Mouse (Mus musculus): ENCODE results near the gene Vasp.

Vasp gene

DNA sequence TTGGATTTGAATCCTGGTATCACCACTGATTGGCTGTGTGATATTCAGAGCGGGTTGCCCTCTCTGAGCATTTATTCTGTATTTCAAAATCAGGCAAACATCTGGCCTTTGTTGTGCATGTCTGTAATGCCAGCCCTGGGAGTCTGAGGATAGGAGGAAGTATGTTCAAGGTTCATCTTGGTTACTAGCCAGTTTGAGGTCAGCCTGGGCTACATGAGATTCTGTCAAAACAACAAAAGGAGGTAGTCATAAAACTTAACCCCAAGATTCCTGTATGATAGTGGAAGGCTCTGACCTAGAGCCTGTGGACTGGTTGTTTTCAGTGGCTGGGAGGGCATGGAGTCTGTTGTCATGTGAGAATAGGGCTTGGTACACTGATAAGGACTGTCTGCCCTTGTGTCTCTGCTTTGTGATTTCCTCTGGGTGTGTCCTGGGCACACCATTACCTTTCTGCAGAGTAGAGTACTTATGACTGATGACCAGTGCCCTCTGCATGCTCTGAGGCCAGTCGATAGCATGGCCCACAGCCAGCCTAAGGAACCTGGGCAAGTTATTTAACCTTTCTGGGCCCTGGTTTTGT, 36.4 kb downstream of the Vasp start:
- no peak for DNase-seq (ENCODE audit: low spot score)

DNA sequence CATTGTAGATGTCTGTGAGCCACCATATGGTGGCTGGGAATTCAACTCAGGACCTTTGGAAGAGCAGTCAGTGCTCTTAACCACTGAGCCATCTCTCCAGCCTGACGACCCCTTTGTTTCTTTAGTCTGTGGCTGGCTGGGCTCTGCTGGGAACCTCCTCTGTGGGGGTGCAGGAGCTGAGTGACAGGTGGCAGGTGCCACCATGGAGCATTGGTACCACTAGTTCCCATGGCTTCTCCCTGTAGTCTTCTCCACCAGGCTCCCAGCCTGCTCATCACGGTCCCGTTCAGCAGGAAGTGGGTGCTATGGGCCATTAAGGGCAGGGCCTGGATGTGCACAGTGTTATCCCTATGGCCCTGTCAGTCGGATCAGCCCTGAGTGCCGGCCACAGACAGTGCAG, 37.0 kb downstream of the Vasp start:
- DNase-seq (ENCODE audit: low spot score) = no peak

DNA sequence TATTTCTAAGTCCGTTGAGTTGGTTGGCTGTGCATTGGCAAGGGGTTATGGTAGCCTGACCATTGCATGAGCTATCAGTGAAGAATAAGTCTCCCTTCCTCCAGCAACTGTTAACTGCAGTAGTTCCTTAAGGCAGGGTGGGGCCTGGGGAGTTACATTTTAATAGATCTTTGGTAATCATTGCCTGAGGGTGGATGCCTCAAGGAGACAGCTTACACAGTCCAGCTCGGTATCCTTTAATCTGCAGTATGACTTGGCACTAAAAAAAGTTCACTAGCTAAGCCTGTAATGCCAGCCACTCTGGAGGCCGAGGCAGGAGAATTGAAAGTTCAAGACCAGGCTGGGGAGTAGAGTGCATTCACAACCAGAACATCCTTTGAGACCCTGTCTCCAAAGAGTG, 39.8 kb downstream of the Vasp start:
- DNase-seq (ENCODE audit: low spot score) = no peak

DNA sequence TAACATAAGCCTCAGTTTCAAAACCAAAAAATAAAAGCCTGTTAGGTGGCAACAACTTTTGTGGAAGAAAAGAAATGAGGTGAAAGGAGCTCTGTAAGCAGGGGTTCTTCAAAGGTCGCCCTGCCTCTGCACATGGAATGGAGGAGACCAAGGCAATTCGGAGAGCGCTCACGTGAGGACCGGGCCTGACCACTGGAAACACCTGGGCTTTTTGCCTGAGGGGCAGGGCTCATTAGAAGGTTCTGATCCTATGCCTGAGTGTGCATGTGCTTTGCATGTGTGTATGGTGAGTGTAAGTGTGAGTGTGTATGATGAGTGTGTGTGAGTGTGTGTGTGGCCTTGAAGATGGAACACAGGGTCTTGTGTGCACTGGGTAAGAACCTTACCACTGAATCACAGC, 40.7 kb downstream of the Vasp start:
- DNase-seq (ENCODE audit: low spot score) = no peak

DNA sequence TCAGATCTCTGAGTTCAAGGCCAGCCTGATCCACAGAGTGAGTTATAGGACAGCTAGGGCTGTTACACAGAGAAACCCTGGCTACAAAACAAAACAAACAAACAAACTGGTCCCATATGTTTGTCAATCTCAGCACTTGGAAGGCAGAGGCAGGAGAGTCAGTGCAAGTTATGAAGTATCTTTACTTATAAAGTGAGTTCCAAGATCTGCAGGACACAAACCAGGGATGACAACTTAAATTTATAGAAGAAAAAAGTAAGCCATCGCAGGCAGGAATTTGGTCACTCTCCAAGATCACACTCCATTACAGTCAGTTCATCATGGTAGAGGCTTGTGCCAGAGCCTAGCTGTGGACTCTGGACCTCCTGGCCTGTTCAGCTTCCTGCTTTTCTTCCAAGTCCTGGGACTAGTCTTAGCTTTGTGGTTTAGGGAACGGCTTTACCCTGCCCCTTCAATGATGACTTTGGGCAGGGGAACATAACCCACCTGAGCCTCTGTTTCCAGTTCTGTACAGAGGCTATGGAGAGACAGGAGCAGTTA, 41.5 kb downstream of the Vasp start:
- no peak for DNase-seq (ENCODE audit: low spot score)

DNA sequence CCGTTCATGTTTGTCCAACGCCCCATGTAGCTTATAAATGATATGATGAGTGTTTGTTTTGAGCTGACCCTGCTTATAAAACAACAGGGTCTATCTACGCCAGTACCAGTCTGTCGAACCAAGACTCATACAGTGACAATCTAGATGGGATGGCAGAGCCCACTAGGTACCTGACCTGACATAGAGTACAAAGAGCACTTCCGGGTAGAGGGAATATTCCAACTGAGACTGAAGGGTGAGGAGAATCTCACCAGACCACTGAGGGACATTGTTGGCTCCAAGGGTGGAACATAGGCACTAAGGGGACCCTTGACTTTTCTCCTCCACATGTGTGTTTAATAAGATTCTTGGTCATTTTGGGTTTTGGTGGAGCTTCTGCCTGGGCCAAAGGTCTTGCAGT, 42.2 kb downstream of the Vasp start:
- DNase-seq (ENCODE audit: low spot score) = no peak

DNA sequence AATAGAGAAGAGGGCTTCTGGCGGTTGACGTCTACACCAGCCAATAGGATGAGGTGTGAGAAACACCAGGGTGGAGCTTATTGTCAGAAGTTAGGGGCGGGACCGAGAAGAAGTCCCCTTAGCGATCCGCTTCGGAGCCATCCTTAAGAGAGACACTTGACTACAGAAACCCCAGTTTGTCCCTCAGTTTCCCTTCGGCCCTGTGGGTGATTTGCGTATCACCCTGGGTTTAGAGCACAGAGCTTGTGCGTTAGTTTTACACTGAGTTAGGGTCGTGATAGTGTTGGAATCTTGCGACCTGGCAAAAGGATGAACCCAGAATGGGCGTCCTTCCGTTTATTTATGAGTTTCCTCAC, 42.8 kb downstream of the Vasp start:
- no peak for DNase-seq (ENCODE audit: low spot score)

DNA sequence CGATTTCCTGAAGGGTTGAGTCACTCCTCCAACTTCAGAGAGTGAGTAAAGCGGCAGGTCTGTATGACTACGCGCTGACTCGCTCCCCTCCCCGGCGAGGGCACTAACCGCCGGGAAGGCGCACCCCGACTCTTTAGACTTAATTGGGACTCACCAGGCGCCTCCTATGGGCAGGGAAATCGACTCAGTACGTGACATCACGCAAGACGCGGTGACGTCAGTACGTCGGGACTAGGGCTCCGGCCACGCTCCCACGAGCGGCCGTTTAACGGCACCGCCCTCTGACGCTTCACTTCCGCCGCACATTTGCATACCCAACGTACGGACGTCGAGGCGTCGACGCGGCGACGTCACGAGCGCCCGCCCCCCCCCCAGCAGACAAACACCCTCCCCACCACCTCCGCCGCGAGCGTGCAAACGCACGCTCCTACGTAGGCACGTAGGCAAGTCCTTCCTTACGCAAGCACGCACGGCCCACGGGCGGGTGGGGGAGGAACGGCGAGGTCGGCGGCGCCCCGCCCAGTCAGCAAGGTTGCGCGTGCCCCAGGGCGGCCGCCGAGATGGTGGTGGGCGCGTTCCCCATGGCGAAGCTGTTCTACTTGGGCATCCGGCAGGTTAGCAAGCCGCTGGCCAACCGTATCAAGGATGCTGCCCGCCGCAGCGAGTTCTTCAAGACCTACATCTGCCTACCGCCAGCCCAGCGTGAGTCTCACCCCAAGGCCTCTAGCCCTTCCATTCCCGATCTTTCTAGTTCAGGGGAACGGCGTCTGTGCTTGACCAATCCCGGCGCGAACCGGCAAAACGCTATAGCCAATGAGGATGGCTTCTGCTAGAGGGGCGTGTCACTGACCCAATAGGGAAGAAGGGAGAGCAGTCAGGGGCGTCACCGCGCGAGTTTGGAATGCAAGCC, 43.5 kb downstream of the Vasp start, which contains the start of gene Opa3:
Gene Opa3 (plus strand): TSS at position 452 of the 910 bp plus-strand sequence.
- DNase-seq (ENCODE audit: low spot score) = peak; percentile 98

DNA sequence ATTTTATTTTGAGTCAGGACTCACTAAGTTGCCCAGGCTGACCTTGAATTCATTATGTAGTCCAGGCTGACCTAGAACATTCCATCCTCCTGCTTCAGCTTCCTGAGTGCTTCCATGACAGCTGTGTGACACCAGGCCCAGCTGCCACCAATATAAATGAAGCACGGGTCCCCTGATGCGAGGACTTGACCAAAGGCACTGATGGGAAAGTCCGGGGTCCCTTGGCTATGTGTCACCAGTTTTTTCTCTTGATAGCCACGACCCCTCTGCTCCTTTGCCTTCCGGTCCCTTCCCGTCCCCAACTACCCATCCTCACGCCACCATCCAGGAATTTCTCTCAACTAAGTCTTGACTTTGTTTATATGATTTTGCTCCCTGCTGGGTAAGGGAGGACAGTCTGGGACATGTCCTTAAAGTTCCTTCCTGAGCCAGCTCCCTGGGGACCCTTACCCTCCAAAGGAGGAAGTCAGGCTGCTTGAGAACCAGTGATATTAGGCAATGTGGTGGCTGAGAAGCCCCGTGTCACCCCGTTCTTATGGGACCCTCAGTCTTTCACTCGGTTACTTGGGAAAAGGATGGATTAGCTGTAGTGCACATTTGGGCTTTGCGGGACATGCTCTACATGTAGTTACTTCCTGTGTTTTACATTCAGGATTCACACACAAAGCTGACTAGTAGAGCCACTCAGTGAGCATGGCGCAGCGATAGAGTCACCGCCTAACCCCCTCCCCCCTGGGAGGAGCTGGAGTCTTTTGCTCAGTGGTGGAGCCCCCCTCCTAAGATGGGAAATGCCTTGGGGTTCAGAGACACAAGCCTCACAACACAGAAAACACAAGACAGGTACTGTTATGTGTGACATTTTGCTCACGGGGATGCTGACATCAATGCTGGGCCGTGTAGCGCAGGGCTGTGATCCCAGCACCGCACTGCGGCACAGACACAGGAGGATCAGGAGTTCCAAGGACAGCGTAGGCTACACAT, 44.5 kb downstream of the Vasp start:
- DNase-seq (ENCODE audit: low spot score) = peak; percentile 39

DNA sequence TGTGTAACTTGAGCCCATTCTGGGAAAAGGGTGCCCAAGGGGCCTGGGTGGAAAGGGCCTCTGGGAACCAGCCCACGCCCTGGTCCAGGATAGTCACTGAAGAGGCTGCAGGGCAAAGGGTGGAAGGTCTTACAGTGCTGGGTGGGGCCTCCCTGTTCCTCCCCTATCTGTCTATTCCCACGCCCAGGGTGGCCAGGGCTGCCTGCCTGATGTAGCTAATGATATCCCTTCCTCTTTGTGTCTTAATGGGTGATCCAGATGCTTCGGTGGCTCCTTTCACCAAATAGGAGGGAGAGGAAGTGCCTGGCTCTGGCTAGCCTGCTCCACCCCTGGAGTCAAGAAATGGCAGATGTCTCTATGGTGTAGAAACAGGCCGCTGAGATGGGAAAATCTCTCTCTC, 46.7 kb downstream of the Vasp start:
- DNase-seq (ENCODE audit: low spot score) = no peak

DNA sequence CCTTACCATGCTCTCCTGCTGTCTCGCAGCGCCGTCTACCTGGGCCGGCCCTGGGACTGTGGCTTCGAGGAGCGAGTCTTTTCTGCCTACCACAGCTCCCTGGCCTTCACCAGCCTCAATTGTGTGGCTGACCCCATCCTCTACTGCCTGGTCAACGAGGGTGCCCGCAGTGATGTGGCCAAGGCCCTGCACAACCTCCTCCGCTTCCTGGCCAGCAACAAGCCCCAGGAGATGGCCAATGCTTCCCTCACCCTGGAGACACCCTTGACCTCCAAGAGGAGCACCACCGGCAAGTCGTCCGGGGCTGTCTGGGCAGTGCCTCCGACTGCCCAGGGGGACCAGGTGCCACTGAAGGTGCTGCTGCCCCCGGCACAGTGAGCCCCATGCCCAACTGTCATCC, 48.7 kb downstream of the Vasp start:
- no peak for DNase-seq (ENCODE audit: low spot score)

DNA sequence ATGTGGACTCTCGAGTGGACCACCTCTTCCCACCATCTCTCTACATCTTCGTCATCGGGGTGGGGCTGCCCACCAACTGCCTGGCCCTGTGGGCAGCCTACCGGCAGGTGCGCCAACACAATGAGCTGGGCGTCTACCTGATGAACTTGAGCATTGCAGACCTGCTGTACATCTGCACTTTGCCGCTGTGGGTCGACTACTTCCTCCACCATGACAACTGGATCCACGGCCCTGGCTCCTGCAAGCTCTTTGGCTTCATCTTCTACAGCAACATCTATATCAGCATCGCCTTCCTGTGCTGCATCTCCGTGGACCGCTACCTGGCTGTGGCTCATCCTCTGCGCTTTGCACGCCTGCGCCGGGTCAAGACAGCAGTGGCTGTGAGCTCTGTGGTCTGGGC, 49.4 kb downstream of the Vasp start:
- DNase-seq (ENCODE audit: low spot score) = no peak

DNA sequence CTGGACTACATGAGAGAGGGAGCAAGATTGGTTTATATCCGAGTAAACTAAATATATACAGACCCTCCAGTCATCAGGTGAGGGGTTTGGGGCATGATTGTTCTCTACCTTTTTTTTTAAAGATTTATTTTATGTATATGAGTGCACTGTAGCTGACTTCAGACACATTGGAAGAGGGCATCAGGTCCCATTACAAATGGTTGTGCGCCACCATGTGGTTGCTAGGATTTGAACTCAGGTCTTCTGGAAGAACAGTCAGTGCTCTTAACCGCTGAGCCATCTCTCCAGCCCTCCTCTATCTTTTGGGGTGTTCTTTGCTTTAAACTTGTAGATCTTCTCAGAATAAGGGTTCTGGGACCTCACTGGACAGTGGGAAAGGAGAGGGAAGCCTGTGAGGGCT, 51.6 kb downstream of the Vasp start:
- no peak for DNase-seq (ENCODE audit: low spot score)

DNA sequence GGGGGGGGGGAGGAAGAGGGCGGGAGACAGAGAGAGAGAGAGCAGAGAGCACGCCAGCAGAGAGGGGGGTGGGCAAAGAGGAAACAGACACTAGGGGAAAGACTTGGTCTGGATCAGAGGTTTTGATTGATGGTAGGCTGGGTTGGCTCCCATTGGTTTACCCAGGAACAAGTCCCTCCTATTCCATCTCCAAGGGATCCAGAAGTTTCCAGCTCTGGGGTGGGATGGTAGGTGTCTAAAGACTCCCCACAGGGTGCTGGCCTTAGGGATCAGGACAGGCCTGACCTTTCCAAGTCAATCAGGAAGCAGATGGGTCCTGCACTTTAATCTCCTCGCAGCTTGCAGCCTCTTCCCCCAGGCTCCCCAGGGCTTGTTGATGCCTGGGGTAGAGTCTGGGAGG, 53.7 kb downstream of the Vasp start:
- DNase-seq (ENCODE audit: low spot score) = no peak

DNA sequence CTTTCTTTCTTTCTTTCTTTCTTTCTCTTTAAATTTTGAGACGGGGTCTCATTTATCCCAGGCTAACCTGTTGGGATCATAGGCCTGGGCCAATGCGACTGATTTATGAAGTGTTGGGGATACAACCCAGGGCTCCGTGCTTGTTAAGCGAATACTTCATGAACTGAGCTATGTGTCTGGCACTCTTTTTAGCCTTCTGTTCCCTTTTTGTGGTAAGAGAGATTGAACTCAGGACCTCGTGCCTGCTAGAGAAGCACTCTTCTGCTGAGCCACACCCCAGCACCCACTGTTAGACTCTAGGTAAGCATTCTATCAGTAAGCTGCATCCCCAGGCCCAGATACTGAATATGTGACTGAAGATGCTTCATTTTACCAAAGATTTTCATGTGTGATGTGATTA, 54.1 kb downstream of the Vasp start:
- no peak for DNase-seq (ENCODE audit: low spot score)

DNA sequence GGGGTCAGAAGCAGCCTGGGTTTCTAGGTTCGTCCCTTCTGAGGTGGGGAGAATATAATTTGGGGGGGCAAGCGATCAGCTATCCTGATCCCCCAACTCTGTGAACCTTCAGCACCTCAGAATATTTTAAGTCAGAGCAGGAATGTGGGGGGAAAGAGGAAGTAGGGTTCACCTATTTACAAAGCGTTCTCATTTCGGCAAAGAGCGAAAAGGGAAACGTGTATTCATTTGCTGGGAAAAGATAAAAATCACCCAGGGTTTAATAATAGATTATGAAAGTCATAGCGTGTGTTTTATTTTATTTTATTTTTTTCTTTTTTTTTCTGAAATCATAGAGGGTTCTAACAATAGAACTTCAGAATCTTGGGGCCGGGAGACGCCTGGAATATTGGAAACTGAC, 56.7 kb downstream of the Vasp start:
- DNase-seq (ENCODE audit: low spot score) = no peak

DNA sequence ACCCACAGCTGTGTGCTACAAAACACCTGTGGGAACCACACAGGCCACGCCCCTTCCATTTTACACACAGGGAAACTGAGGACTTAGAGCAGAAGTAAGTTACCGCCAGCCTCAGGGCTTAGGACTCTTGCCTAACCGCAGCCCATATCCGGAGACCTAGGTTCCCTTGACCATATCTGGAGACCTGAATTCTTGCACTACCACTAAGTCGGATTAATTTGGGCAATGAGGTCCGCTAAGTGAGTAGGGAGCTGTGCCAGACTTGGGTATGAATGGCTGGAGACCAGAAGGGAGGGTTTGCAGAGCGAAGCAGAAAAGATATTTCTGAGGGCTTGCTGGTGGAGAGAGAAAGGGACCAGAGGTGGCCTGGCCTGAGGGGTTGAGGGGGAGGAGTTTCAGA, 57.2 kb downstream of the Vasp start:
- DNase-seq (ENCODE audit: low spot score) = no peak

DNA sequence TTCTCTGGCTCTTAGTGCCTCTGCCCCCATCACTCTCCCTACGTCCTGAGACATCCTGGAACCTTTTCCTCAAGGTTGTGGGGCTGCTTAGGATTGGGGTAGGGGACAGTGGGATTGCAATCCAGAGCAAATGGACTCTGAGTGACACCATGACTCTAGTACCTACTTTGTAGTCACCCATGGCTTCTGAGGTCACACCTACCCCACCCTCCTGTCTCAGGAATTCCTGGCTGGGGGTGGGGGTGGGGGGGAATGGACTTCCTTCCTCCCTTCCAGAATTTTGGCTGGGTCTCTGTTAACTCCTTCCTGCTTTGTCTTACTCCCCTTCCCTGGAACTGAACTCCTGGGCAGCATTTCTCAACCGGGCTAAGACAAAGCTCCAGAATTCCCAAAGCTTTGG, 58.2 kb downstream of the Vasp start:
- DNase-seq (ENCODE audit: low spot score) = no peak

DNA sequence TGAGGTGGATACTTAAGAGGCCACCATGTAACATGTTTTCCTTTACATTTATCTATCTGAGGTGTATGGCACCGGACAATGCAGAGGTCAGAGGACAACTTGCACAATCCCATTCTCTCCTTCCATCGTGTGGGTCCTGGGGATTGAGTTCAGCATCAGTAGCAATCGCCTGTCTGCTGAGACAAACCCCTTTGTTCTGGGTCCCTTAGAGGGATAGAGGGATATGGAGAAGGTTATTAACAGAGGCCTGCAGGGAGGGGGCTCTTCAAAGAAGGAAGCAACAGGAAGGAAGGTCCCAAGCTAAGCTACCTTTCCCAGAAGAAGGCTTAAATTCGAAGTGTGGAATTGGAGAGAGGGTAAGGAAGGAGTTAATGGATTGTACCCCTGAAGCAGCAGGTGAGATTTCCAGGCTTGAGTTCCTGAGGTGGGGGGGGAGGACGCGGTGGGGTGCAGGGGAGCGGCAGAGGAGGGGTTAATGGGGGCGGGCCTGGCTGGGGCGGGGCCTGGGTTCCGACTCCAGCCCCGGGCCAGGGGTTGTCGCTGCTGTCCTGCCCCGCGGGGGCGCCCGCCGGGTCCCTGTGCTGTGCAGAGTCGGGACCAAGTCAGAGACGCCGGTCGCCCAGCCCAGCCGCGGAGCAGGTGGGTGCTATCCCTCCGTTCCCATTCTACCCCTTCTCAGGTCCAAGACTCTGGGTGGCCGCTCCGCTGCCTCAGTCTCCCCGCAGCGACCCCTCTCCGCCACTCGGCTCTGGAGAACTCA, 59.4 kb downstream of the Vasp start, which contains the start of gene Gpr4:
Gene Gpr4 (plus strand): TSS at position 543 of the 760 bp plus-strand sequence.
- no peak for DNase-seq (ENCODE audit: low spot score)

DNA sequence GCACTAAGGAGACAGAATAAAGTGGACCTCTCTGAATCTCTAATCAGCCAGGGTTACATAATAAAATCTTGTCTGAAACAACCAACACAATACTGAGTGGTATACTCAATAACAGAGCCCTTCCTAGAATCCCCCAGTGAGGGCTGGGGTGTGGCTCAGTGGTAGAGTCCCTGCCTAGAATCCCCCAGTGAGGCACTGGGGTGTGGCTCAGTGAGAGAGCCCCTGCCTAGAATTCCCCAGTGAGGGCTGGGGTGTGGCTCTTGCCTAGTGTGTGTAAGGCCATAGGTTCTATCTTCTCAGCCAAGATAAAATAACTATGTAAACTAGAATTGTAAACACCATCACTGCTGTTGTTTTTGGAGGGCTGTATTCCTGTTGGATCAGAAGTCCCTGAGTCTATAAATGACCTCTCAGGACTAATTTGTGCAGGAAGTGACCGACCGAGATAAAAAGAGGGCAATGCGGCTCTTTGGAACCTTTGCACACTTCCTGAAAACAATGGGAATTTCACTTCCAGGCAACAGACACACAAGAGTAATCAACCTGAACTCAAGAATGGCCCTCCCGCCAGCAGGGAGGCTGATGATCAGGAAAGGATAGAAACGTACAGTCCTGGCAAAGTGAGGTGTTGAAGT, 60.5 kb downstream of the Vasp start:
- DNase-seq (ENCODE audit: low spot score) = no peak

DNA sequence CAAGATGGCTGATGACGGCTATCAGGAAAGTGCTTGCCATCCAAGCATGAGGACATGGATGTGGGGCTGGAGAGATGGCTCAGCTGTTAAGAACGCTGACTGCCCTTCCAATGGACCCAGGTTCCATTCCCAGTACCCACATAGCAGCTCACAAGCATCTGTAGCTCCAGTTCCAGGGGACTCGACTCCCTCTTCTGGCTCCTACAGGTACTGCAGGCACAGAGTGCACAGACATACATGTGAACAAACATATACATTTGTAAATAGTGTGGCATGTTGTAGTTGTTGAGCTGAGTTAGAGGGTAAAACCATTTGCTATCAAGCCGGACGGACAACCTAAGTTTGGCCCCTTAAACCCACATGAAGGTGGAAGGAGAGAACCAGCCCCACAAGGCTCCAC, 61.6 kb downstream of the Vasp start:
- no peak for DNase-seq (ENCODE audit: low spot score)
